Mouse (Mus musculus) thymus, adult 2 months (tissue): ENCODE measurements around the gene Adam33.

Experiments
- CTCF ChIP-seq: fragments of 200-500 bp; IDR thresholded peaks from 2 replicates; pipeline ENCODE4 v1.5.1; 2012; ENCODE audit warnings: mild to moderate bottlenecking, control low read depth, low read length, moderate library complexity, borderline replicate concordance; ENCODE audit not compliant: control insufficient read depth, poor library complexity, insufficient read depth; ENCODE audit errors: extremely low read depth
- POLR2A ChIP-seq: fragments of 200-500 bp; IDR thresholded peaks from 2 replicates; pipeline ENCODE4 v1.6.1; 2012; ENCODE audit warnings: mild to moderate bottlenecking, low read length, control low read depth, moderate library complexity; ENCODE audit not compliant: control insufficient read depth, poor library complexity, insufficient read depth; ENCODE audit errors: extremely low read depth

GRCm38 (mm10) chr2:131061607-131062006 is 2.0 kb downstream of the Adam33 start:
- TF ChIP-seq POLR2A, result no peak
- TF ChIP-seq CTCF, result no peak
